Mouse (Mus musculus): ENCODE measurements around the gene Pde9a. TPM values are rescaled to one million over a fixed set of nuclear protein-coding genes. Genes with fewer than 3 reads are reported as not detected.
"Not testable (repeated sequence)": the region's sequence is repeated elsewhere in the genome, so short reads cannot be mapped to it uniquely, and the experiment has no call there.

Gene Pde9a
- total RNA-seq (2015): 0.79 TPM in 1 of 2 replicates, not detected in the other
- total RNA-seq (2017): 1.5 TPM in 1 of 2 replicates, not detected in the other

DNA sequence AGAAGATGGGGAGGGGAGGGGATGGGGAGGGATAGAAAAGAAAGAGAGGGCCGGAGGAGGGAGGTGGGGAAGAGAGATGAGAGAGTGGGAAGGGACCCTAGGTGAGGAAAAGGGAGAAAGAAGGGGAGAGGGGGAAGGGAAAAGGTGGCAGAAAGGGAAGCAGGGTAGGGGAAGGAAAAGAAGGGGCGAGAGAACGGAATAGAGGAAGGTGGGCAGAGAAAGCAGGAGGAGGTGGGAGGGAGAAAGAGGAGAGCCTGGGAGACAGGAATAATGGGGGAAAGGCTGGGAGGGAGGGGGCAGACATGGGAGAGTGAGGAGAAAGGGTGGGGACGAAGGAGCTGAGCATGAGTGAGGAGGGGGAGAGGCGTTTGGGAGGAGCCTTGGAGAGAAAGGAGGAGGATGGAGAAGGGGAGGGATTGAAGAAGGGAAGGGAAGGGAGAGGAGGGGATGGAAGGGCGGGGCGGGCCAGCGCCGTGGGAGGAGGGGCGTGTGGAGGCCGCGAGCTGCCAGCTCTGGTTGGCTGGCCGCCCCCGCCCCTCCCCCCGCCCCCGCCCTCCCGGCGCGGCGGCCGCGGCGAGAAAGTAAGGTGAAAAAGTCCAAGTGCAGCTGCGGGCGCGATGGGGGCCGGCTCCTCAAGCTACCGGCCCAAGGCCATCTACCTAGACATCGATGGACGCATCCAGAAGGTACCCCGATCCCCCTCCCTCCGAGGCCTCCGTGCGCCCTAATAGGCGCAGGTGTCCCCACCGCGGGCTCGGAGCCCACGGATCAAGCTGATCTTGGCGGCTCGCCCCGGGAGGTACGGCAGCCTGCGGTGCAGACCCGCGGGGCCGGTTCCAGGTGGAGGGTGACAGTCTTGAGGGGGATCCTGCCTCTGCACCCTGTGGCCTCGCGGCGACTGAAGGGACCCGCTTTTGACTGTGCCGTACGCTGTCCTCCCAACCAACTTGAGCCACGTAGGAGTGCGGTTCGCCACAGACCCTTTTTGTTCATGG, at the start of gene Pde9a:
Gene Pde9a (plus strand): TSS at position 540 of the 995 bp plus-strand sequence.
- peak; percentile 39 for ATAC-seq (replicated peaks; ENCODE audit: poor library complexity)

DNA sequence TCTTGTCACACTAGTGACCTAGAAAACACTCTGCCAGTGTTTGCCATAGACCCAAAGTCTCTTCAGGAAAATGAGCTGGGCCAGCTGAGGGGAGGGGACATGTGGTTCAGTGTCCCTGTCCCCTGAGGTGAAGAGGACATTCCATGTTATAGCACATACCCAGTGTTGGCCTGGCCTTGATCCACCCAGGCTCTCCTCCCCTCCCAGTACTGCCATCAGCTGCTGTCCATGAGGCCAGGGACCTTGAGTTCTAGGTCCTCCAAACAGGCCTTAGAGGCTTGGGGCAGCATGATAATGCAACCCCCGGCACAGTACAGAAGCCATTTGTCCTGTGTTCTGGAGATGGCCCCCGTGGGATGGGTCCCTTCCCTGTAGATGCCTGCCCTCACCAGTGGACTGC, 46.2 kb upstream of the Pde9a start:
- ATAC-seq (replicated peaks; ENCODE audit: poor library complexity): no peak

DNA sequence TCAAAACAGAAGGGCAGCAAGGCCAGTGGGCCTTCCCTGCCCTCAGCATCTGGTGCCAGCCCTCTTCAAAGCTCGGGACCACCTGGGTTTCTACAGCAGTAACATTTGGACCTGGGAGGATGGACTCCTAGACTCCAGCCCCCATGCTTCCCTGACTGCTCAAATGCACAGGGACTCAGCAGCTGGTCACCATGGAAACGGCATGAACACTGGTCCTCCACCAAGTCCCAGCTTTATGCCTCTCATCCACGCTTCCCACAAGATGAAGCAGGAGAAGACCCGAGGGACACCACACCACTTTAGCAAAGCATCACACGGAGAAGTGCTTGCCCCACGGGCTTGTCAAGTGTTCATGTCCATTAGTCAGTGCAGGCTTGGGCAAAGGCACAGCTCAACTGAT, 43.8 kb upstream of the Pde9a start:
- no peak for ATAC-seq (replicated peaks; ENCODE audit: poor library complexity)

DNA sequence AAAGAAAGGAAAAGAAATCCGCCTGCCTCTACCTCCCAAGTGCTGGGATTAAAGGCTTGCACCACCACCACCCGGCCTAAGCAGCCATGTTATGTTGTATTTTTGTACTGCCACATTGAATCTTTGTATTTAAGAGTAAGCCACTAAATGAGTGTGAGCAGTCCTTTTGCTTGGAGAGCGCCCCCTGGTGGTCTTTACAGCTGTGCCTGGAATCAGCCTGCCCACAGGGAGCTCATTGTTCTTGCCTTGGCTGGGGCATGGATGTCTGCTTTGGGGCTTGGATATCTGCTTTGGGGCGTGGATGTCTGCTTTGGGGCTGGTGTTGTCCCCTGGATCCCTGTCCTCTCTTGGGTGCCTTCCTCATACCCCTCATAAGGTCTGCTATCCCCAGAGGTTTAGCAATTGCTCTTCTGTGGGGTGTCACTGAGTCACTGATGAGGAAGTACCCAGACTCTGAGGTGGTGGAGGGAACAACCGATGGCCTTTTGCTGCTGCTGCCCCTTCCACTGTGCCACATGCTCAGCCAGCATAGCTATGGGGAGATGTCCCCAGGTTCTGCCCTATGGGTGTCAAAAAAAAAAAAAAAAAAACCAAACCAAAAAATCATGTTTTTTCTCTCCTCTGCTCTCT, 41.7 kb upstream of the Pde9a start:
- ATAC-seq (replicated peaks; ENCODE audit: poor library complexity): peak; percentile 80

DNA sequence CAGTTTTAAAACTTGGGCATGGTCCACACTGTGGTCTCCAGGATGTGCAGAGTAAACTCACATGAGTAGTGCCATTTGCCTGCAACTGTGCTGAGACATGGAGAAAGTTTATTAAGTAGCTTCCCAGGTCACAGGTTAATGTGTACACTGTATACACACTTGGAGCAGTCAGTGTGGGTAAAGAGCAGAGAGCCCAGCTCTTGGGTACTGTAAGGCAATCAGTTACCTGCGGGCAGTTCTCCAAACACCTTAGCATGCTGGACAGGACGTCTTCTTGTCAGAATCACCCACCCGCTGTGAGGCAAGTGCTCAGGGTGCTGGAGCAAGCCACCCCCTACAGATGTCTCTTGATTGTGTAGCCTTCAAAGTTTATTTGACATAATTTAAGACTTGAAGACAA, 41.2 kb upstream of the Pde9a start:
- ATAC-seq (replicated peaks; ENCODE audit: poor library complexity): no peak

DNA sequence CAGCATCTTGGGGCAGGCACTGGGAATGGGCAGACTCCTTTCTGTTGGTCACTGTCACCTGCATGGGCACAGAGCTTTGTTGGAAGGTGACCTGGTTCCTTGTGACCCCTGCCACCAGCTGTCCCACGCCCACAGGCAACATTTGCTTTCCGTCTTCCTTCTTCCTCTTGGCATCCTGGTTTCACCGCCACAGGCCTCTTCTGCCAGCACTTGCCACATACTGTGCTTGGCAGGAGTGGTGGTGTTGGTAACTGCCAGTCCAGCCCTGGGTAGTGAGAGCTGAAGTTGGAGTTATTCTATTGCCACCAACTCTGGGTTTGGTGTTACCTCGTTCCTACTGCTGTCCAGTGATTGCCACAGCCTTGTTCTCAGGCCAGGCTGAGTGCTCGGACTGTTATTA, 37.9 kb upstream of the Pde9a start:
- ATAC-seq (replicated peaks; ENCODE audit: poor library complexity): no peak

DNA sequence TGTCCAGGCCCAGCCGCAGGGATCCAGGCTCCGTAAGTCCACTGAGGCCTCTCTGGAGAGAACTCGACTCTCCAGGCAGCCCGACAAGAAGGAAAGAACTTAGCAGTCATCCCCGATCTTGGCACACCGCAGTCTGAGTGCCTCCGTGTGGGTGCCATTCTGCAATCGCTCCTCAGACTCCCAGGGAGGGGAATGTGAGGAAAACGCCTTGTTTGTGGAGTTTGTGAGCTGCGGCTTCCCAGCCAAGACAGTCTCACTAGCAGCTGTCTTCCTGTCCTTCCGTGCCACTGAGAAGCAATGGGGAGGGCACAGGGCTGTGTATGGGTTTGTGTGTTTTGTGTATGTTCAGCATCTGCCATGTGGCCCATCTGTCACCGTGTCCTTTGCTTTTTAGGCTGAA, 36.6 kb upstream of the Pde9a start:
- no peak for ATAC-seq (replicated peaks; ENCODE audit: poor library complexity)

DNA sequence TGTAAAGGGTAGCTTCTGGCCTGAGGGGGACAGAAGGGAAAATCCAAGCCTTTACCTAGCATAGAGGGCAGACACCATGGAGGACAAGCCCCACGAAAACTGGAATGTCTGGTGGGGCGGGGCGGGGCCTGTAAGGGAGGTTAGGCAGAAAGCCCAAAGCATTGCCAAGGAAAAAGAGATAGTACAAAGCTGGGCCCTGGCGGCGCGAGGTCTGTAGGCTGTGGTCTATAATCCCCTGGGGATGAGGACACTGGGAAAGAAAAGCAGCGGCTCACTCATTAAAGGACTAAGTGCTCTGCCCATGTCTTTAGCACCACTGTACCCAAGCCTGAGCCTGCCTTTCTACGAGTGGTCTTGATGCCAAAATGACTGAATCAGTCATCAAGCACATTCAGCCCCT, 34.0 kb upstream of the Pde9a start:
- ATAC-seq (replicated peaks; ENCODE audit: poor library complexity): no peak

DNA sequence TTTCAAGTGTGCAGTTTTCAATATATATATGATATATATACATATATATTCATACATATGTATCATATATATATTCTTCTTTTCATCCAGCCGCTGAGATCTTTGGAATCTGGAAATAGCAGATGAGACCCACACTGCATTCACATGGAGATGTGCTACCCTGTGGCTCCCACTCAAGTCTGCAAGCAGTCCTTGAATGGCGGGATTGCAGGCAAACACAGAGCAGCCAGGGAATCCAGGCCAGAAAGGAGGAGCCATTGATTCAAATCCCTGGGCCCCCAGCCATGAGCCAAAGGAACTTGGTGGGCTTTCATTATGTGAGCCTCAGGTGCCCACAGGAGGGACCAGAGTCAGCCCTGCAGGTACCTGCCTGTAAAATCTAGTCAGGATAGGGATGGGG, 32.8 kb upstream of the Pde9a start:
- ATAC-seq (replicated peaks; ENCODE audit: poor library complexity): no peak

DNA sequence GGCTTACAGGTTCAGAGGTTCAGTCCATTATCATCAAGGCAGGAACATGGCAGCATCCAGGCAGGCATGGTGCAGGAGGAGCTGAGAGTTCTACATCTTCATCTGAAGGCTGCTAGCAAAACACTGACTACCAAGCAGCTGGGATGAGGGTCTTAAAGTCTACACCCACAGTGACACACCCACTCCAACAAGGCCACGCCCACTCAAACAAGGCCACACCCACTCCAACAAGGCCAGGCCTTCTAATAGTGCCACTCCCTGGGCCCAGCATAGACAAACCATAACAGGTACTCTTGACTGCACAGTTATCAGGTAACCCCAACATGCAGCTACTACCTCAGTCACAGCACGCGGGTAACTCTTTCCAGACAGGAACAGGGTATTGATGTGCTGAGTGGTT, 31.3 kb upstream of the Pde9a start:
- not testable (repeated sequence) for ATAC-seq (replicated peaks; ENCODE audit: poor library complexity)

DNA sequence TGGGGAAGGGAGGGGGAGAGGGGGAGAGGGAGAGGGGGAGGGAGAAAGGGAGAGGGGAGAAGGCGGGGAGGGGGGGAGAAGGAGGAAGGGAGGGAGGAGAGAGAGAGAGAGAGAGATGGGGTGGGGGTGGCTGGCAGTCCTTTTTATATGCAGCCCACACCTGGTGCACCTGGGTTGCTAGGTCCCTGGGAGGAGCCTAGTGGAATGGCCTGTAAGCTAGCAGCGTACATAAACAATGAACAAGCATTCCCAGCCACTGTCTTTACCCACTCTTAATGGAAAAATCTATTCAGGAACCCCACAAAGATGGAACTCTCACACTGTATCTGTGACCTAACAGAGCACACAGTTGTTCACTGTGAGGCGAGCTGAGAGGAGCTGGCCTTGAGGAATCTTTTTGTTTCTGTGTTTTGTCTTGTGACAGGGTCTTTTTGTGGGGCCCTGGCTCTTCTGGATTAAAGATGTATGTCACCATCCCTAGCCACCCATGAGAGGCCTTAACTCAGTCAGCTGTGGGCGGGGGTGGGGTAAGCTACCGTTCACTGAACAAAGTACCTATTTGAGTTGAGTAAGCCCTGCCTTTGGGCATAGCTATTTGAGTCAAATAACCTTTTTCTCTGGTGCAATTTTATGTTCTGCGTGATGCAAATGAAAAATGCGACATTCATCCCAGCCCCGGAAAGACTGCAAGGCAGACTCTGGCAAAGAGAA, 30.1 kb upstream of the Pde9a start:
- no peak for ATAC-seq (replicated peaks; ENCODE audit: poor library complexity)

DNA sequence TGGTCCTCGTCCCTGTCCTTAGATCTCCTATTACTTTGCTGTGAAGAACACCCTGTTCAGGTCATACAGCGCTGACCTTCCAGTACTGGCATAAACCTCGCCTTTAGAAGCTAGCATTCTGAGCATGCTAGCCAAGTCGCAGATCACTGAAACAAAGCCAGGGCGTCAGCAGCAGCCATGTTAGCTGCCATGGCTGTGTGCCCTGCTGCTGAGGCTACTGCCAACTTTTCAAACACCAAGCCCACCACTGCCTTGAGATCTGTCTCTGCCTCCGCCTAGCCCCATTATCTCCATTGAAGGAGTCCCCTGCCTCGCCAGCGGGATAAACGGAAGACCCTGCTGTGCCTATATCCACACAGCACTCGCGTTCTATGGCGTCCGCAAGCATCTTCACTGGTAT, 25.4 kb upstream of the Pde9a start:
- ATAC-seq (replicated peaks; ENCODE audit: poor library complexity): no peak

DNA sequence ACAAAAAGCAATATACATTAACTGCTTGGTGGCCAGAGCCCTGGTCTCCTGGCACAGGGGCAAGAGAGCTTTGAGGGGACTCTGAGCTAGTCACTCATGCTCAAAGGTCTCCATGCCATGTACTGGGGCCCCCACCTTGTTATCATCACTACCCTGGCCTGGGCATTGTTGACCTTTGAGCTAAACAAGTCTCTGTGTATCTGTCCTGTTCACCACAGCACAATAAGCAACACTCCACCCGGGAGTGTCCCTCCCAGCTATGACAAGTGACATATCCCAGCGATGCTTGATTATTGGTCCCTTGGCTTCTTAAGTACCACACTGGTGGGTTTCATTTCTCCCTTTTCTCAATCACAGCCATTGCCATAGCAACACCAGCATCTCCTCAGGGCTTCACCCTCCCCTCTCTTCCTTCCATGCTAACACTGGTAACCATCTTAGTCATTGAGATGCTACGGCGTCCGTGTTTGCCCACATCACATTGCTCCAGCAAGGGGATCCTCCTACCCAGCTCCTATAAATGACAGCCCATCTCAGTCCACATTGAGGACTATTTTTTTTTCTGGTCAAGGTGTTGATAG, 20.3 kb upstream of the Pde9a start:
- no peak for ATAC-seq (replicated peaks; ENCODE audit: poor library complexity)

DNA sequence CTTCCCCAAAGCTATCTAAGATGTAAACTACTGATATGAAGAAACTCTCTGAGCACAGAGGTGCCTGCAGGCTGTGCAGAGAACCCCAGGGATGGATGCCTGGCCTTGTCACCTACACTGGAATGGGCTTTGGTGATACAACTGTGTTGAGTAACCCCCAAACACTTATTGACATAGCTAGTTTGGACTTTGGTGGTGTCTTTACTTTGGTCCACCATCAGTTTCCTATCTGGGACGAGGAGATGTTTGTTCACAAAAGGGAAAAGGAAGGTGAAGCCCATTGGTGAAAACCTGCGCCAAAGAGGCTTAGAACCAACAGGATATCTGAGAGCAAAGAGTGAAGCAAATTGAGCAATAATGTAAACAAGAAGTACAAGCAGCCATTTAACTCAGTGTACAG, 15.8 kb upstream of the Pde9a start:
- ATAC-seq (replicated peaks; ENCODE audit: poor library complexity): no peak

DNA sequence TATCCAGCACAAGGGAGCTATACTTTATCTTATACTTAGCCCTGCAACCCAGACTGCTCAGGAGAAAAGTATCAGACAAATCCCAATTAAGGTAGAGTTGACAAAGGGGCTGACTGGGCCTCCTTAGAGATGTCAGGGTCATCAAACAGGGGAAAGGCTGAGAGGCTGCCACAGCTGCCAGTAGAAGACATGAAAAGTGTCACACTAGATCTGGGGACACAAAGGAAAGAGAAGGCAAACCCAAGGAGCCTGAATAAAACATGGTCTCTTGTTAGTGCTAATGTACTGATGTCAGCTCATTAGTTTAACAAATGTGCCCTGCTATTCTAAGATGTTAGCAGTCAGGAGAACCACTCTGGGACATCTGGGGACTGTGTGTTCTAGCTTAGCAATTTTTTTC, 15.1 kb upstream of the Pde9a start:
- ATAC-seq (replicated peaks; ENCODE audit: poor library complexity): no peak

DNA sequence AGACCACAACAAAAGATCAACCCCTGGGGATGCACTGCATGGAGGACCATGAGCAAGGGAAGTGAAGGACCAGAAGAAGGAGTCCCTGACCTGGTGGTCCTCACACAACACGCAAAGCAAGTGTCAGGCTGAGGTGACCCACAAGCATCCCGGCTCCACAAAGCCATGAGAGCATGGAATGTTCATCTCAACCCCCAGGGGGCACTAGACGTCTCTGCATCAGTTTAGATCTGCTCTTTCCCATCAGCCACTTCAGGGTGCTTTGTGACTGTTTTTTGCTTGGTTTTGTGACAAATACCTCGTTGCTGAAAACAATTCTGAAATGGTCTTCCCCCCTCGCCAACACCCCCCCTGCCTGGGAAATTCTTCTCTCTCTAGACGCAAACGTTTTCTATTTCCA, 8.0 kb upstream of the Pde9a start:
- peak; percentile 74 for ATAC-seq (replicated peaks; ENCODE audit: poor library complexity)

DNA sequence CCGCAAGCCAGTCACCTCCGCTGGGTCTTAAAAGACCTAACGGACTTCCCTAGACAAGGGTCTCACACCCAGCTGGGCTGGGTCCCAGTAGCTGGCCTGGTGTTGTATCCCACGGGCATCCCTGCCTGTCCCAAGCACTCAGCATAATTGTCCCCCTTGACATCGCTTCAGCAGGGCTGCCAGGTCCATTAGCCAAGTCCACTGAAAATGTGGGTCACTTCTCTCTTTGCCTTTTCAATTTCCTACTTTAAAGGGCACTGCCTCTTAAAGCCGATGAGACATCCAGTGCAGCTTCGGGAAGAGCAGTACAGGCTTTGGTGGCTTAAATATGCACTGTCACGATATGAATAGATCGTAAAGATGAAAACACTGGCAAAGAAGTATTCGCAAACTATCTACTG, 7.6 kb upstream of the Pde9a start:
- no peak for ATAC-seq (replicated peaks; ENCODE audit: poor library complexity)

DNA sequence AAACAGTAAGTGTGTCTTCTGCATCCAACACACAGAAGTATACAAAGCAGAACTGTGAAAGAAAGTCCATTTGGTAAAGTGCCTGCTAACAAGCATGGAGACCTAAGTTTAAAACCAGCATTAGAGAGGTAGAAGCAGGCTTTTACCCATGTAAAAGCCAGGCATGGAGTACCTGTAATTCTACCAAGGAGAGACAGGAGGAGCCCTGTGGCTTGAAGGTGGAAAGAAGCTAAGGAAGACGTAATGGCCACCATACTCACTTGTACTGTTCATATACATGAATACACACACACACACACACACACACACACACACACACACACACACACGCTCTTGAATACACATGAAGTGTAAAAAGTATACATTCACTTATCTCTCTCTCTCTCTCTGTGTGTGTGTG, 6.9 kb upstream of the Pde9a start:
- no peak for ATAC-seq (replicated peaks; ENCODE audit: poor library complexity)

DNA sequence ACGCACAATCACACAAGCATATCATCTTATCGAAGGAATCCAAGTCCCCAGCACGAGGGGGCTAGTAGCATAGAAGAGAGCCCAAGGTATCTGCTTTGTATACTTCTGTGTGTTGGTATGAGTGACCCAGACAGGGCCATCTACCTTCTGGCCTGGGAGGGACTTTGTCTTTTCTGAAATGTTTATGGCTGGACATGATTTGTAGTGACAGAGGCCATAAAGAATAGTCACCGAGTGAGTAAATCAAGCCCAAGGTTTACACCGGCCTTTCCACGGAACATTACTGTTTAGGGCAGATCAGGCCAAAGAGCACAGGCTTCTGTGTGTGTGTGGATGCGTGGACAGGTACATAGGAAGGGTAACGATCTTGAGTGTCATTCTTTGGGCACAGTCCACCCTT, 6.1 kb upstream of the Pde9a start:
- no peak for ATAC-seq (replicated peaks; ENCODE audit: poor library complexity)

DNA sequence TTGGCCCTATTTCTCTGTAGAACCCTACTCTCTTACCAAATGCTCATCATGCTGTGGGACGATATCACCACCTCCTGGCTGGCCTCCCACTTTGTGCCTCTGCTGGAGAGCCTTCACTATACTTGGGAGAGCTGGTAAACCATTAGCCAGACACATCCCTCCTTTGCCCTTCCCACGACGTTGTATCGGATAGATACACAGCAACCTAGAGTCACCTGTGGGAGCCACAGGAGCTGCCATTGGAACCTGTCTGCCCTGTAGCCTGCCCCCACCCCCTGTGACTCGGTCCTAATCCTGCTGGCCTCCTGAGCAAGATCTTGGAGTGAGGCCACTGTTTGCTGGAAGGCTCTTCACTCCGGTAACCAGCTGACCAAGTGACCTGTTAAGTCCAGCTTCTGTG, 2.7 kb upstream of the Pde9a start:
- ATAC-seq (replicated peaks; ENCODE audit: poor library complexity): no peak

DNA sequence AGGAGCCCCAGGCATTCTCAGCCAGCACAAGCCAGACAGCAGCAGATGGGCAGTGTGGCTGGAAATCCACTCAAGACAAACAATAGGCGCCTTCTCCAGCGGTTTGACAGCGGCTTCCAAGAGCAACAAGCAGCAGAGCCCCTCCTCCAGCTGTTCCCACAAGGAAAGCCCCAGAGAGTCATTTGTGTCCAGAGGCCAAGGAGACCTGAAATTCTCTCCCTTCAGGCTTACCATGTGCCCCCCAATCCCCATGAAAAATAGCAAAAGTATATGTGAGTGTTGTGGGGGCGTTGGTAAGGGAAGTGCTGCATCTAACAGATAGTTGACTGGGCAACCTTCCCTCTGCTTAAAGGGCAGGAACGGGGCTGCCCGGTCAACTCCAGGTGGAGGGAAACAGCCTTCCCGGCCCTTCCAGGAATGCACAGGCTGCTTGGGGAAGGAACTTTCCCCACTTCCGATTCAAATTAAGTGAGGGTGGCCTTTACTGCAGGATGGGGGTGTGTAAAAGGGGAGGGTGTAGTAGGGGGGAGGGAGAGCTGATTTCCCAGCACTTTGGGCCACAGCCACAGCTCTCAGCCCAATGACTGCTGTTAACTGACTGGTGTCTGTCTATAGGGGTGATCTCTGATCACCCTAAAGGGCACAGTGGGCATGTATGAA, 912 bp upstream of the Pde9a start:
- no peak for ATAC-seq (replicated peaks; ENCODE audit: poor library complexity)
